Mouse (Mus musculus) midbrain, embryonic 12.5 days (tissue): ENCODE data around the gene Ccnd3. TPM values are rescaled to one million over a fixed set of nuclear protein-coding genes. Genes with fewer than 3 reads are reported as not detected.
A peak's percentile ranks its signal among the peaks of the same experiment; 100 is the strongest.

Experiments
- ATAC-seq: fragments of 200-750 bp; cut with Nextera tagmentation; 2 replicates; pipeline ENCODE4 v1.8.0; 2017; ENCODE audit warnings: low read depth, moderate TSS enrichment, moderate library complexity; ENCODE audit not compliant: low FRiP score
- H3K27ac ChIP-seq: fragments of 300-500 bp; sonication (generic); replicated peaks from 2 replicates; pipeline ENCODE4 v1.5.1; 2016; ENCODE audit warnings: mild to moderate bottlenecking
- H3K27me3 ChIP-seq: fragments of 300-500 bp; sonication (generic); 2 replicates; pipeline ENCODE4 v1.6.1; 2016; ENCODE audit warnings: mild to moderate bottlenecking
- H3K36me3 ChIP-seq: fragments of 300-500 bp; sonication (generic); 2 replicates; pipeline ENCODE4 v1.6.1; 2016
- H3K4me1 ChIP-seq: fragments of 300-500 bp; sonication (generic); 2 replicates; pipeline ENCODE4 v1.6.1; 2016
- H3K4me2 ChIP-seq: fragments of 300-500 bp; sonication (generic); replicated peaks from 2 replicates; pipeline ENCODE4 v1.6.1; 2016; ENCODE audit warnings: mild to moderate bottlenecking, moderate library complexity
- H3K4me3 ChIP-seq: fragments of 300-500 bp; sonication (generic); 2 replicates; pipeline ENCODE4 v1.5.1; 2016; ENCODE audit warnings: mild to moderate bottlenecking
- H3K9ac ChIP-seq: fragments of 300-500 bp; sonication (generic); replicated peaks from 2 replicates; pipeline ENCODE4 v1.6.1; 2016; ENCODE audit warnings: mild to moderate bottlenecking, moderate library complexity
- H3K9me3 ChIP-seq: fragments of 300-500 bp; sonication (generic); 2 replicates; pipeline ENCODE4 v1.6.1; 2016; ENCODE audit warnings: mild to moderate bottlenecking
- WGBS: fragments of 180-500 bp; shearing (Covaris S2); methylation state at CpG from one replicate; pipeline ENCODE4 v1.1.7; 2016; 5-methylcytosine and 5-hydroxymethylcytosine counted together
- polyA plus RNA-seq: library from polyadenylated mRNA; unstranded; fragments of >200 nt; fragmentation: Nextera tagmentation; extraction: Ambion mirVana; gene quantifications from 2 replicates; pipeline ENCODE4 v1.2.1, GENCODE M21; 2016

Ccnd3 gene
- polyA plus RNA-seq, 1 experiment from 2014 or later, result 145 TPM

- WGBS, result 84% methylated on average over 1 of the region's 1 CpGs
- no peak overlapping the region for H3K4me3 ChIP-seq
- ATAC-seq, result no peak
Measured at GRCm38 (mm10) chr17:47506042-47506441, 1.2 kb downstream of the Ccnd3 start.

GRCm38 (mm10) chr17:47506697-47507096 is 1.8 kb downstream of the Ccnd3 start:
- no peak overlapping the region for H3K9ac ChIP-seq
- peaks cover 22% of the 10 kb centered on the region for H3K4me1 ChIP-seq
- H3K4me3 ChIP-seq, result no peak overlapping the region
- H3K36me3 ChIP-seq, result no peaks in the 10 kb centered on the region
- 88% methylated on average over 4 of the region's 4 CpGs for WGBS
- no peak for ATAC-seq
- H3K4me2 ChIP-seq, result no peak overlapping the region
- no peaks in the 10 kb centered on the region for H3K9me3 ChIP-seq
- H3K27me3 ChIP-seq, result peaks cover 6% of the 10 kb centered on the region; the same call in 1 of the 2 replicates
- H3K27ac ChIP-seq, result no peak overlapping the region

More at GRCm38 (mm10) chr17:47506042-47506441, 1.2 kb downstream of the Ccnd3 start:
- H3K36me3 ChIP-seq, result no peaks in the 10 kb centered on the region
- no peaks in the 10 kb centered on the region for H3K9me3 ChIP-seq
- peaks cover 24% of the 10 kb centered on the region for H3K4me1 ChIP-seq
- no peak overlapping the region for H3K9ac ChIP-seq
- no peak overlapping the region for H3K27ac ChIP-seq
- no peak overlapping the region for H3K4me2 ChIP-seq
- H3K27me3 ChIP-seq, result peaks cover 6% of the 10 kb centered on the region; the same call in 1 of the 2 replicates

GRCm38 (mm10) chr17:47507523-47507922 is 2.7 kb downstream of the Ccnd3 start:
- 92% methylated on average over 2 of the region's 2 CpGs for WGBS
- H3K36me3 ChIP-seq, result no peaks in the 10 kb centered on the region
- no peak overlapping the region for H3K4me3 ChIP-seq
- no peak overlapping the region for H3K27ac ChIP-seq
- no peak for ATAC-seq
- no peak overlapping the region for H3K9ac ChIP-seq
- no peaks in the 10 kb centered on the region for H3K9me3 ChIP-seq
- H3K4me1 ChIP-seq, result peaks cover 22% of the 10 kb centered on the region
- H3K27me3 ChIP-seq, result peaks cover 6% of the 10 kb centered on the region; the same call in 1 of the 2 replicates
- H3K4me2 ChIP-seq, result no peak overlapping the region

- Histone ChIP-seq H3K9ac (no peak overlapping the region), H3K4me2 (no peak overlapping the region), H3K4me3 (no peak overlapping the region), H3K9me3 (no peaks in the 10 kb centered on the region), H3K27ac (no peak overlapping the region; the same call in 1 of the 2 replicates), H3K27me3 (peaks cover 6% of the 10 kb centered on the region; the same call in 1 of the 2 replicates), H3K4me1 (peaks cover 22% of the 10 kb centered on the region), H3K36me3 (no peaks in the 10 kb centered on the region)
- no peak for ATAC-seq
- WGBS, result 57% methylated on average over 12 of the region's 12 CpGs
Measured at GRCm38 (mm10) chr17:47508012-47508608, 3.3 kb downstream of the Ccnd3 start.

GRCm38 (mm10) chr17:47509031-47509705 is 4.3 kb downstream of the Ccnd3 start:
- Histone ChIP-seq H3K4me1 (peaks cover 22% of the 10 kb centered on the region), H3K27ac (no peak overlapping the region), H3K9me3 (no peaks in the 10 kb centered on the region), H3K9ac (no peak overlapping the region), H3K4me3 (no peak overlapping the region), H3K36me3 (no peaks in the 10 kb centered on the region), H3K4me2 (no peak overlapping the region), H3K27me3 (peaks cover 6% of the 10 kb centered on the region; the same call in 1 of the 2 replicates)
- no peak for ATAC-seq
- 63% methylated on average over 9 of the region's 9 CpGs for WGBS

DNA sequence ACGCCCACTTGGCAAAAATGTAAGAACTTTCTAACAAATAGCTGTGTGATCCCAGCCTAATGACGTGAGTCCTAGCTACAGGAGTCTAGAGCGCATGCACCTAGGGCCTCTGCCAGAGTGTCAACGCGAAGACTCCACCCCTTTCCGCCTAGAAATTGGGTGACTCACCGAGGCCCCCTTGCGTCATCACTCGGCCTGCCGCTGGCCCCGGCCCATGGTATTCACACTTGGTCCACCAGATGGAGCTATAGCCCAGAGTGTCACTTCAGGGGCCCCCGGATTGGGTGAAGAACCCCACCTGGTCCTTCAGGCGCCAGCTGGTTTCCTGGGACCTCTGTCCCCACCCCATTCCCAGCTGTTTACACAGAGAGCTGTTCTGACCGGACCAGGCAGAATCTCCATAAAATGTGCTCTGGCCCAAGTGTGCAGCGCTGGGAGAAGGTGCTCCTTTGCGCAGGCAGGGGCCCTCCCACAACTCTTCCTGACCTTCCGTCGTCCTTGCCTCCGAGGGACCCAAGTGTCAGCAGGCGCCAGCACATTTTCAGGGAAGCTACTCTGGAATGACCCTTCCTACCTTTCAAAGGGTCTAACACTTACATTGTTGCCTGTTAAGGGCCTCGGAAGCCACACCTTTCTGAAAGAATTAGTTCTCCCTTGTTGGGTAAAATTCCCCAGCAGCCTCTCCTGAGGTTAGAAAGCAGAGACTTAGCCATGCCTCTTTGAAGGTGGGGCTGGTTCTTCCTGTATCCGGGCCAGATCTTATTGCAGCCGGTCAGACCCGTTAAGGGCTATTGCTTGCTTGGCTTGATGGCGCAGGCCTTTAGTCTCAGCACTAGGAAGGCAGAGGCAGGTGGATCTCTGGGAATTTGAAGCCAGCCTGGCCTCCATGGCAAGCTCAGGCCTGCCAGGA is 6.5 kb downstream of the Ccnd3 start:
- Histone ChIP-seq H3K27ac (no peak overlapping the region), H3K27me3 (peaks cover under 1% of the 10 kb centered on the region; the same call in 1 of the 2 replicates), H3K4me3 (0 out of 2 replicates have a peak overlapping the region, but pooled peaks have one; percentile 10), H3K9ac (no peak overlapping the region), H3K36me3 (no peaks in the 10 kb centered on the region), H3K4me2 (peak overlapping the region; percentile 39), H3K9me3 (no peaks in the 10 kb centered on the region), H3K4me1 (peaks cover 10% of the 10 kb centered on the region)
- 20% methylated on average over 25 of the region's 25 CpGs for WGBS
- peak; percentile 85 for ATAC-seq

DNA sequence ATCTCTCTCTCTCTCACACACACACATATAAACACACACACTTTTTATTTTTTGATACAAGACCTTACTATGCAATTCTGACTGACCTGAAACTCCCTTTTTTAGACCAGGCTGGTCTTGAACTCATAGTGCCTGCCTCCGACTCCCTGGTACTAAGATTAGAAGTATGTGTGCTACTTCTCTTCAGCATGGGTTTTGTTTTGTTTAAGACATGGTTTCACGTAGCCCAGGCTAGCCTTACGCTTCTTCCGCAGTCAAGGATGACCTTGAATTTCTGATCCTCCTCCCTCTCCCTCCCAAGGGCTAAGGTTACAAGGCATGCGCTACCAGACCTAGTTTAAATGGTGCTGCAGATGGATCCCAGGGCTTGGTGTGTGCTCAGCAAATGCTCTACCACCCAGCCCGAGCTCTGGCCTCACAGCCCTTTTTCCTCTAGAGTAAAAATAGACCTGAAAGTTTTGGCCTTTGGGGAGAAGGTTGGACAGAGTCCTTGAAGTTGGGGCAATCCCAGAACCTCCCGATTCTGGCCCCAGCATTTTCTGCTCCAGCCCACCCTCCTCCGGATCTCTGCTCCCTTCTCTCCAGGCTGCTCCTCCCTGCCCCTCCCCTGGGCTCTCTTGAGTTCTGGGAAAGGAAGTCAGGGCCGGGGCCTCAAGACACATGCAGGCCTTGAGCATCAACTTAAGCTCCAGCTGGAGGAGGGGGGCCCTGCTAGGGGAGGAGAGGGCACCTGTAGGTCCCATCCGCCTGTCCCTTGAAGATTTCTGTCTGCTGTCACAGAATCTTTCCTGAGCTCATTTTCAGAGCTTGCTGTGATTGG is 8.3 kb downstream of the Ccnd3 start:
- H3K27me3 ChIP-seq, result no peaks in the 10 kb centered on the region
- WGBS, result 74% methylated on average over 10 of the region's 10 CpGs
- peaks cover 12% of the 10 kb centered on the region for H3K4me1 ChIP-seq
- no peak for ATAC-seq
- no peak overlapping the region for H3K9ac ChIP-seq
- no peak overlapping the region for H3K4me2 ChIP-seq
- no peak overlapping the region for H3K4me3 ChIP-seq
- no peak overlapping the region for H3K27ac ChIP-seq
- no peaks in the 10 kb centered on the region for H3K9me3 ChIP-seq
- no peaks in the 10 kb centered on the region for H3K36me3 ChIP-seq

DNA sequence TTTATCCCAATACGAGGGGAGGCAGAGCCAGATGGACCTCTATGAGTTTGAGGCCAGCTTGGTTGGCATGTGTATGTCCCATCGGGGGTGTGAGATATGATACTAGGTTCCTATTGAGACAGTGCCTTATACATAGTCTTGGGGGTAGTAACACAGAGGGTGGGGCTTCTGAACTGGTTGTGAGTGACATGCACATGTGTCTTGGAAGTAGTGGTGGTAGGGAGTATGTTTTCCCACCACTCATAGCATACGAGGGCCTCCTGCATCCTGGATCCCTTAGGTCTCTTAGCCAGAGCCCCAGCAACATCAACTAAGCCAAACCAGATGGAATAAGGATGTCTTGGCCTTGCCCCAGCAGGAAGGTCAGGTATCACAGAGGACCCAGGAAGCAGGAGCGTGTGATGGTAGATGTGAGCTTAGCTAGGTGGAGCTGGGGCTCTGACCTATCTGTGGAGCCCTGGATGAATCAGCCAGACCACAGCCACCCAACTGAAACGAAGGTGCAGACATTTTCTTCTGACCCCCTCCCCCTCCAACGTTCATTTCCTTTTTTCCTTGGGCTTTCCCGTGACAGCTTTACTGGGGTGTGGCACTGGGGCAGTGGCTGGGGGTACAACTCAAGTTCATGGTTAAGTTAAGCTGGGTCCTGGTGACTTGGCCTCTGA is 10.5 kb downstream of the Ccnd3 start:
- Histone ChIP-seq H3K9ac (no peak overlapping the region), H3K4me3 (no peak overlapping the region), H3K4me1 (peaks cover 14% of the 10 kb centered on the region), H3K27me3 (no peaks in the 10 kb centered on the region), H3K9me3 (no peaks in the 10 kb centered on the region), H3K36me3 (no peaks in the 10 kb centered on the region), H3K4me2 (no peak overlapping the region), H3K27ac (no peak overlapping the region)
- ATAC-seq, result no peak
- 79% methylated on average over 7 of the region's 7 CpGs for WGBS

DNA sequence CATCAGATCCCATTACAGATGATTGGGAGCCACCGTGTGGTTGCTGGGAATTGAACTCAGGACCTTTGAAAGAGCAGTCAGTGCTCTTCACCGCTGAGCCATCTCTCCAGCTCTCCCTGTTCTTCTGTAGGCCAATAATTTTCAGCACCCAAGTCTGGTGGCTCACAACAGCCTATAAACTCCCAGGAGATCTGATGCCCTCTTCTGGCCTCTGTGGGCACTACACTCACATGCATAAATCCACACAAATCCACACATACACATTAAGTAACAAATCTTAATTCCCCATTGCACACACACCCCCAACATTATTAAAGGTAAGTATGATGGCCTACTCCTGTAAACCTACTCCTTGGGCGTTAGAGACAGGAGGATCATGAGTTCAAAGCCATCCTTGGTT is 11.4 kb downstream of the Ccnd3 start:
- 98% methylated on average over 3 of the region's 3 CpGs for WGBS
- Histone ChIP-seq H3K9ac (no peak overlapping the region), H3K4me3 (no peak overlapping the region), H3K4me2 (no peak overlapping the region), H3K9me3 (no peaks in the 10 kb centered on the region), H3K27me3 (no peaks in the 10 kb centered on the region), H3K36me3 (no peaks in the 10 kb centered on the region), H3K4me1 (peaks cover 14% of the 10 kb centered on the region), H3K27ac (no peak overlapping the region)
- ATAC-seq, result no peak

DNA sequence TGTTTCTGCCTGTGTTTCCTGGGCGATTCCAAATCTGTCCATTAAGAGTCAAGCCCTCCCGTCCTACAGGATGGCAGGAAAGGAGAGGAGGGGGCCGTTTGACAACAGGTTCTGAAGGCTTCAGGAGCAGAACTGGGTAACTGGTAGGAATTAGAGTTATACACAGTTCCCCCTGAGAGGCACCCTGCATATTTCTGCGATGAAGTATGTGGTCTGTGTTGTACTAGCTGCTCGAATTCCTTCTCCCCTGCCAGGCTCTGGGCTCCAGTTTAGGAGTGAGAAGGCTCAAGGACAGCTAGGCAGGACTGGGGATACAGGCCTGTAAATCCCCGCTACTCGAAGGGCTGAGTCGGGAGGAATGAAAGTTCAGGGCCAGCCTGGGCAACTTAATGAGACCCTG is 13.4 kb downstream of the Ccnd3 start:
- H3K4me2 ChIP-seq, result no peak overlapping the region
- H3K9me3 ChIP-seq, result no peaks in the 10 kb centered on the region
- H3K27me3 ChIP-seq, result no peaks in the 10 kb centered on the region
- H3K4me1 ChIP-seq, result peaks cover 27% of the 10 kb centered on the region
- H3K9ac ChIP-seq, result no peak overlapping the region; the same call in 1 of the 2 replicates
- WGBS, result 42% methylated on average over 8 of the region's 8 CpGs
- no peak overlapping the region for H3K4me3 ChIP-seq
- H3K27ac ChIP-seq, result peak overlapping the region; percentile 39; the same call in 1 of the 2 replicates
- no peaks in the 10 kb centered on the region for H3K36me3 ChIP-seq
- ATAC-seq, result no peak
